Mouse (Mus musculus) MEL (cell line): ENCODE results near the gene Lgr6. TPM values are rescaled to one million over a fixed set of nuclear protein-coding genes. Genes with fewer than 3 reads are reported as not detected.
"Not testable (repeated sequence)": the region's sequence is repeated elsewhere in the genome, so short reads cannot be mapped to it uniquely, and the experiment has no call there.

ENCODE experiments used
- DNase-seq: peaks from one replicate; pipeline ENCODE4 v3.0.0; 2011; ENCODE audit warnings: low read depth, low spot score
- H3K27ac ChIP-seq: 2 replicates; pipeline ENCODE4 v1.5.1; 2012; ENCODE audit warnings: low read depth, mild to moderate bottlenecking, control low read depth, low read length, moderate library complexity; ENCODE audit not compliant: control insufficient read depth
- H3K27me3 ChIP-seq, 2 experiments: fragments of 150-350 bp in 1 of 2; sonication (generic) in 1 of 2; 2 replicates each; pipeline ENCODE4 v1.6.1; 2012; ENCODE audit warnings: low read length in 2 of 2, mild to moderate bottlenecking in 2 of 2, improper control_type of control experiment in 1 of 2, moderate library complexity in 1 of 2; ENCODE audit not compliant: insufficient read depth in 2 of 2, control insufficient read depth in 1 of 2
- H3K36me3 ChIP-seq, 2 experiments: 2 replicates each; pipeline ENCODE4 v1.6.1; 2012 to 2014; ENCODE audit warnings: low read length in 2 of 2, improper control_type of control experiment in 1 of 2, inconsistent platforms in 1 of 2, mild to moderate bottlenecking in 1 of 2; ENCODE audit not compliant: insufficient read depth in 2 of 2, control insufficient read depth in 1 of 2
- H3K4me1 ChIP-seq, 2 experiments: fragments of 150-350 bp in 1 of 2; sonication (generic) in 1 of 2; 2 replicates each; pipeline ENCODE4 v1.6.1; 2012; ENCODE audit warnings: low read length in 2 of 2, improper control_type of control experiment in 1 of 2, mild to moderate bottlenecking in 1 of 2; ENCODE audit not compliant: insufficient read depth in 2 of 2, control insufficient read depth in 1 of 2
- H3K4me3 ChIP-seq, 2 experiments: fragments of 150-350 bp in 1 of 2; sonication (generic) in 1 of 2; 2 replicates each; pipeline ENCODE4 v1.5.1; 2012; ENCODE audit warnings: low read depth in 2 of 2, low read length in 2 of 2, mild to moderate bottlenecking in 2 of 2, moderate library complexity in 2 of 2, control low read depth in 1 of 2, improper control_type of control experiment in 1 of 2; ENCODE audit not compliant: control insufficient read depth in 1 of 2, insufficient read depth in 1 of 2
- H3K79me2 ChIP-seq: 2 replicates; pipeline ENCODE4 v1.6.1; 2012; ENCODE audit warnings: mild to moderate bottlenecking, low read length, moderate library complexity; ENCODE audit not compliant: control insufficient read depth, poor library complexity, insufficient read depth
- H3K9ac ChIP-seq: 2 replicates; pipeline ENCODE4 v1.6.1; 2012; ENCODE audit warnings: low read depth, mild to moderate bottlenecking, control low read depth, low read length, moderate library complexity; ENCODE audit not compliant: control insufficient read depth, poor library complexity, severe bottlenecking
- H3K9me3 ChIP-seq: fragments of 150-350 bp; sonication (generic); replicated peaks from 2 replicates; pipeline ENCODE4 v1.6.1; 2012; ENCODE audit warnings: mild to moderate bottlenecking, low read length, improper control_type of control experiment, moderate library complexity; ENCODE audit not compliant: insufficient read depth
- BHLHE40 ChIP-seq: IDR thresholded peaks from 2 replicates; pipeline ENCODE4 v1.6.1; 2012; ENCODE audit warnings: low read depth, mild to moderate bottlenecking, inconsistent platforms, low read length, improper control_type of control experiment, borderline replicate concordance
- CHD1 ChIP-seq: IDR thresholded peaks from 2 replicates; pipeline ENCODE4 v1.6.1; 2012; ENCODE audit warnings: low read depth, mild to moderate bottlenecking, inconsistent platforms, low read length, improper control_type of control experiment
- CTCF ChIP-seq, 3 experiments: IDR thresholded peaks in 2 of 3; conservative IDR thresholded peaks in 1 of 3; 2 replicates each; pipeline ENCODE4 v1.5.1; 2011 to 2012; ENCODE audit warnings: low read length in 3 of 3, low read depth in 2 of 3, mild to moderate bottlenecking in 2 of 3, improper control_type of control experiment in 1 of 3, inconsistent platforms in 1 of 3, mixed read lengths in 1 of 3, moderate library complexity in 1 of 3; ENCODE audit not compliant: control insufficient read depth in 1 of 3, insufficient read depth in 1 of 3, poor library complexity in 1 of 3, severe bottlenecking in 1 of 3
- ELF1 ChIP-seq: IDR thresholded peaks from 2 replicates; pipeline ENCODE4 v1.6.1; 2014; ENCODE audit warnings: low read depth, mild to moderate bottlenecking, inconsistent platforms, low read length, improper control_type of control experiment, moderate library complexity
- GATA1 ChIP-seq: IDR thresholded peaks from 2 replicates; pipeline ENCODE4 v1.6.1; 2011; ENCODE audit warnings: low read depth, low read length, improper control_type of control experiment
- MAX ChIP-seq: IDR thresholded peaks from 2 replicates; pipeline ENCODE4 v1.6.1; 2011; ENCODE audit warnings: low read length, improper control_type of control experiment
- MYB ChIP-seq: IDR thresholded peaks from 2 replicates; pipeline ENCODE4 v1.6.1; 2011; ENCODE audit warnings: mild to moderate bottlenecking, low read depth, low read length, improper control_type of control experiment
- NELFE ChIP-seq: IDR thresholded peaks from 2 replicates; pipeline ENCODE4 v1.6.1; 2011; ENCODE audit warnings: low read depth, low read length, improper control_type of control experiment
- NRF1 ChIP-seq: IDR thresholded peaks from 2 replicates; pipeline ENCODE4 v1.6.1; 2014; ENCODE audit warnings: low read depth, mild to moderate bottlenecking, inconsistent platforms, low read length, improper control_type of control experiment, moderate library complexity; ENCODE audit not compliant: poor library complexity, insufficient read depth, severe bottlenecking
- RAD21 ChIP-seq: IDR thresholded peaks from 2 replicates; pipeline ENCODE4 v1.6.1; 2011; ENCODE audit warnings: mild to moderate bottlenecking, low read depth, low read length, improper control_type of control experiment
- SIN3A ChIP-seq: IDR thresholded peaks from 2 replicates; pipeline ENCODE4 v1.6.1; 2012; ENCODE audit warnings: low read length, improper control_type of control experiment, inconsistent platforms
- SMC3 ChIP-seq: IDR thresholded peaks from 2 replicates; pipeline ENCODE4 v1.6.1; 2011; ENCODE audit warnings: low read depth, low read length, improper control_type of control experiment
- USF1 ChIP-seq: IDR thresholded peaks from 2 replicates; pipeline ENCODE4 v1.6.1; 2014; ENCODE audit warnings: low read depth, mild to moderate bottlenecking, inconsistent platforms, low read length, improper control_type of control experiment, moderate library complexity
- ZC3H11A ChIP-seq: IDR thresholded peaks from 2 replicates; pipeline ENCODE4 v1.6.1; 2012; ENCODE audit warnings: low read depth, mild to moderate bottlenecking, inconsistent platforms, low read length, improper control_type of control experiment
- ZMIZ1 ChIP-seq: IDR thresholded peaks from 2 replicates; pipeline ENCODE4 v1.6.1; 2012; ENCODE audit warnings: low read depth, mild to moderate bottlenecking, inconsistent platforms, low read length, improper control_type of control experiment, moderate library complexity
- polyA plus RNA-seq, 2 experiments: library from polyadenylated mRNA; stranded (reverse) in 1 of 2; unstranded in 1 of 2; fragments of >175 nt in 1 of 2; fragments of >200 nt in 1 of 2; gene quantifications; 2 replicates each; pipeline versions ENCODE4 v1.2.1 to v1.2.4; 2012; ENCODE audit warnings: low replicate concordance in 2 of 2, low read depth in 1 of 2; ENCODE audit not compliant: insufficient read length in 2 of 2, insufficient read depth in 1 of 2, missing spikeins in 1 of 2
- total RNA-seq: library from RNA; depleted of rRNA; stranded (reverse); fragments of 300-350 nt; gene quantifications from 2 replicates; pipeline ENCODE4 v1.2.3, GENCODE M21; 2012

Gene Lgr6
- total and polyA plus RNA-seq, 3 experiments: 0.04 to 0.10 TPM; not detected in 1

- H3K4me1 ChIP-seq: no peaks in the 10 kb centered on the region
- H3K27ac ChIP-seq: no peak overlapping the region
- DNase-seq: peak; percentile 66
These were observed 7.6 kb upstream of the Lgr6 start for GRCm38 (mm10) chr1:135112661-135113060.

DNA sequence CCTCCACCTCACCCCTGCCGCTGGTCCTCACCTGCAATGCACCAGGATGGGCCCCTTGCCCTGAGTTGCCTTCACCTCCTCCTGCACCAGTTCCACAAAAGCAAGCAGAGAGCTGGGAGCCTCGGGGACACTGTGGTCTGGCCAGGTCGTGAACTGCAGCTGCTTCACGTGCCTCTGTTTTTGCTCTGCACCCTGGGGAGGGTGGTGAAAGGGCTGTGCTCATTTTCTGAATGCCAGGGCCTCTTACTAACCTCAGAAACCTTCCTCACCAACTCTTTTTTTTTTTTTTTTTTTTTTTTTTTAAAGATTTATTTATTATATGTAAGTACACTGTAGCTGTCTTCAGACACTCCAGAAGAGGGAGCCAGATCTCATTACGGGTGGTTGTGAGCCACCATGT lies 6.2 kb upstream of the Lgr6 start:
- not testable (repeated sequence) for H3K4me3 ChIP-seq, H3K27ac ChIP-seq, H3K79me2 ChIP-seq, H3K27me3 ChIP-seq, H3K9me3 ChIP-seq, H3K36me3 ChIP-seq, H3K9ac ChIP-seq, DNase-seq, H3K4me1 ChIP-seq

More at GRCm38 (mm10) chr1:135112661-135113060, 7.6 kb upstream of the Lgr6 start:
- Histone ChIP-seq H3K79me2 (no peaks in the 10 kb centered on the region), H3K9me3 (no peaks in the 10 kb centered on the region), H3K36me3 (no peaks in the 10 kb centered on the region; a peak in 1 of 4 replicates), H3K4me3 (no peak overlapping the region), H3K9ac (no peak overlapping the region)
- TF ChIP-seq GATA1 (no peak), BHLHE40 (no peak), SMC3 (peak; percentile 64), ELF1 (no peak), MAX (0 out of 2 replicates have a peak, but pooled peaks have one; percentile 27), RAD21 (peak; percentile 31), NRF1 (no peak), SIN3A (no peak), CTCF (IDR thresholded peaks at IDR 0.05 in 2 of 3, conservative IDR thresholded peaks at IDR 0.05 in 1 of 3; ENCODE audit: control insufficient read depth in 1 of 3, insufficient read depth in 1 of 3, low read depth in 2 of 3, low read length in 3 of 3, poor library complexity in 1 of 3, severe bottlenecking in 1 of 3) (peak; percentile 79 to 92 (median 90)), USF1 (peak; percentile 71), NELFE (no peak)
- TF ChIP-seq, all 39 proteins: peak for 5
- H3K27me3 ChIP-seq: no peaks in the 10 kb centered on the region

DNA sequence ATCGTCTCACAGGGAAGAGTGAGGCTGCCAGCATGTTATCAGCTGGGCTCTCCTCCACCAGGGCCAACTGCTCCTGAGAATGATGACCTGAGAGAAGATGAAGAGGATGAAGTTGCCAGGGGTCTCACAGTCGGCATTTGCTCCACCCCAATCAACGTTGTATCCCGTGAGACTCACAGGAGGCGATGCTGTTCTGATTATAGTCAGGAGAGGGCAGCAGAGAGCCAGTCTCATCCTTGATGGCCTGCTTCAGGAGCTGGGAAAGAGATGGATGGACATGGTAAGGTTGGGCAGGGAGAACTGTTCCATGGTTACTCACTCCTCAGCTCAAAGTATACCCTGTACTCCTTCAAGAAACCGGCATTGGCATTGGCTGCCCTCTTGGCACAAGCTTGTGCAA lies 5.0 kb upstream of the Lgr6 start:
- Histone ChIP-seq H3K4me1 (peaks cover 0 to 6% of the 10 kb centered on the region in 2 experiments; a peak in 1 of 4 replicates), H3K36me3 (0 out of 4 replicates have a peak, but pooled peaks cover 0 to 4% of the 10 kb centered on the region in 2 experiments), H3K79me2 (no peaks in the 10 kb centered on the region)

More for the DNA sequence above, 5.0 kb upstream of the Lgr6 start:
- no peaks in the 10 kb centered on the region for H3K27me3 ChIP-seq
- H3K27ac ChIP-seq: no peak overlapping the region
- no peak overlapping the region for H3K9ac ChIP-seq
- peak; percentile 59 for DNase-seq
- peak; percentile 35; the same call in 1 of the 2 replicates for TF ChIP-seq ZC3H11A
- no peak for TF ChIP-seq ZMIZ1
- TF ChIP-seq CHD1: no peak
- TF ChIP-seq MYB: no peak
- TF ChIP-seq CTCF (IDR thresholded peaks at IDR 0.05 in 2 of 3, conservative IDR thresholded peaks at IDR 0.05 in 1 of 3; ENCODE audit: control insufficient read depth in 1 of 3, insufficient read depth in 1 of 3, low read depth in 2 of 3, low read length in 3 of 3, poor library complexity in 1 of 3, severe bottlenecking in 1 of 3): peak; percentile 73 to 96 (median 80)
- peak; percentile 69 for TF ChIP-seq SMC3
- TF ChIP-seq MAX: no peak
- TF ChIP-seq RAD21: peak; percentile 55
- H3K4me3 ChIP-seq: no peak overlapping the region
- H3K9me3 ChIP-seq: no peaks in the 10 kb centered on the region
